Mouse (Mus musculus): ENCODE measurements around the gene Olfr65. TPM values are rescaled to one million over a fixed set of nuclear protein-coding genes. Genes with fewer than 3 reads are reported as not detected.

Gene Olfr65
- polyA plus RNA-seq, 1 experiment from 2014 or later = not detected

DNA sequence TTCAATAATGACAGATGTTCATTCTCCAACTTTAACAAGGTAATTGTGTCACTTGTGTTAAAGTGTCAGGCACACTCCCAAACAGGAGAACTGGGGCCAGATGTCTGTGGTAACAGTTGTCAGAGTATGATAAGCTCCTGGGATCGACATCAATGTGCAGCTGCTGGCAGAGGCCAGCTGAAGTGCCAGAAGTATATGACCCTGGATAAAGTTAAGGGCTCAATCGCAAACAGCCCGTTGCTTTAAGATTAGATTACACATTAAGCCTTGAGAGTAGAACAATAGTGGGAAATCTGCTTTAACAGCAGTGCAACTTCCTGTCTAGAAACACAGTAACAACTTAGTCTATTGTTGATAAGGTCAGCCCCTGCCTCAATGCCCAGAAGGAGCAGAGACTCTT is 6.8 kb downstream of the Olfr65 start:
- H3K27ac ChIP-seq (replicated peaks) = peak overlapping the region; percentile 88
- peak overlapping the region; percentile 7; the same call in 1 of the 2 replicates for H3K9ac ChIP-seq
- H3K9me3 ChIP-seq (replicated peaks) = no peaks in the 10 kb centered on the region
- peak overlapping the region; percentile 49 for H3K4me2 ChIP-seq
- no peak overlapping the region for H3K4me3 ChIP-seq (replicated peaks)
- 5% methylated on average over 3 of the region's 3 CpGs for WGBS (ENCODE audit: insufficient replicate concordance)
- ATAC-seq (ENCODE audit: insufficient read depth) = peak; percentile 97
- no peaks in the 10 kb centered on the region for H3K36me3 ChIP-seq (replicated peaks)
- peaks cover 63% of the 10 kb centered on the region for H3K4me1 ChIP-seq (replicated peaks)
- H3K27me3 ChIP-seq = peaks cover 5% of the 10 kb centered on the region; the same call in 1 of the 2 replicates

DNA sequence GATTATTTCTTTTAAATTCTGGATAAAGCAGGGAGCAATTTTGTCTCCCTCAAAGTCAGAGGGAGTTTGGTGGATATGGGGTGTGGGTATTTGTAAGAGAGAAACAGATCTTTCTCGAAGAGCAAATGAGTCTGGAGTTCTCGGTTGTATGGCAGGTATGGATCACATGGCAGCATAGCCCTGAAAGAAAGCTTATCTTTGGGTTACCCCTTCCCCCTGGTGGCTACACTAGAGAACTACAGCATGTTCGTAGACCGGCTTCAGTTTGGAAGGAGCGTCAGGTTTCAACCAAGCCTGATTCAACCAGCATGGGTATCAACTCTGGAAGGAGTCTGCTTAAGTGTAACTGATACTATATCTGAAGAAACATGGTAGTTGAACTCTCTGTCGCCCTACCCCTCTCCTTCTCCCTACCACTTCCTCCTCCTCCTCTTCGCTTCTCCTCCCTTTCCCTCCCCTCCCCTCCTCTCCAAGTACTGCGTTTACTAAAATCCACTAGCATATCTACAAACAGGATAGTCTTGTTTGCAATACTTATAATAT is 9.8 kb downstream of the Olfr65 start:
- H3K9ac ChIP-seq = peak overlapping the region; percentile 53

DNA sequence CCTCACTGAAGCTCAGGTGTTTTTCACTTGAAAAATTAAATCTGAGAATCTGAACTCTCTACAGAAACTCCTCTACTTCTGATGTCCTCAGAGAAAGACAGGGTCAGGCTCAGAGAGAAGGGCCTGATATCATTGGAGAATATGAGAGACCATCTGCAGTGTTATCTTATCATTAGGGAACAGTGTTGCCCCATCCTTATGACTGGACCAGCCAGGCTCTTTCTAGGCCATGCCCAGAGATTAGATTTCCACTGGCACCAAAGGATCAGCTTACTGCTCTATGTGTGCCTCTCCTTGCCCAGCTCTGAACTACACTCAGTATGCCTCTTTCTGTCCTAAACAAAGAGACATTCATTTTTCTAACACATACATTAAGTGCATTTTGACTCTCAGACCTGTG is 12.1 kb downstream of the Olfr65 start:
- H3K4me3 ChIP-seq (replicated peaks) = peak overlapping the region; percentile 21
- H3K9me3 ChIP-seq (replicated peaks) = no peaks in the 10 kb centered on the region
- H3K4me1 ChIP-seq (replicated peaks) = peaks cover 57% of the 10 kb centered on the region
- peak; percentile 96 for ATAC-seq (ENCODE audit: insufficient read depth)
- peak overlapping the region; percentile 48 for H3K9ac ChIP-seq
- peak overlapping the region; percentile 54 for H3K4me2 ChIP-seq
- H3K27ac ChIP-seq (replicated peaks) = peak overlapping the region; percentile 86
- no peaks in the 10 kb centered on the region for H3K36me3 ChIP-seq (replicated peaks)
- H3K27me3 ChIP-seq = no peaks in the 10 kb centered on the region

More for the DNA sequence above, 9.8 kb downstream of the Olfr65 start:
- H3K27ac ChIP-seq (replicated peaks) = peak overlapping the region; percentile 88
- peak overlapping the region; percentile 53 for H3K4me2 ChIP-seq
- H3K9me3 ChIP-seq (replicated peaks) = no peaks in the 10 kb centered on the region
- peak overlapping the region; percentile 21; the same call in 1 of the 2 replicates for H3K4me3 ChIP-seq (replicated peaks)
- ATAC-seq (ENCODE audit: insufficient read depth) = peak; percentile 23
- WGBS (ENCODE audit: insufficient replicate concordance) = 21% methylated on average over 8 of the region's 8 CpGs
- no peaks in the 10 kb centered on the region for H3K36me3 ChIP-seq (replicated peaks)
- H3K4me1 ChIP-seq (replicated peaks) = peaks cover 72% of the 10 kb centered on the region
- H3K27me3 ChIP-seq = no peaks in the 10 kb centered on the region

DNA sequence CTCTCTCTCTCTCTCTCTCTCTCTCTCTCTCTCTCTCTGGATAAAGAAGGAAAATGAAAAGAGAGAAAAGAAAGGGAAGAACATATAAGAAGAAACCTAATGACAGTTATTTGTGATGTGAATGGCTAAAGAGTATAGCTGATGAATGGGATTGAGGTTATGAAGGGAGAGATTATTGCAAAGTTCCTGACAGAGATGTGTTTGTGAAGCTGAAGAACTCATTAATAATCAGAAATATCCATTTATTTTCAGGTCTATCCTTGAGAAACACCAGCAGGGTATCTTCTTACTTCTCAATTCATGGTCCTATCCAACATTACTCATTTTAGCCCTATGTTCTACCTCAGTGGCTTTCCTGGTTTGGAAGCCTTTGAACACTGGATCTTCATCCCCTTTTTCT is 25.2 kb downstream of the Olfr65 start, which contains the start of gene Olfr631:
Olfr631 (plus strand) TSS at position 301 of the 400 bp plus-strand sequence.
- H3K9me3 ChIP-seq (replicated peaks) = no peaks in the 10 kb centered on the region
- H3K4me3 ChIP-seq (replicated peaks) = no peak within 1 kb of the TSS
- H3K9ac ChIP-seq = no peak within 1 kb of the TSS
- no peaks in the 10 kb centered on the region for H3K36me3 ChIP-seq (replicated peaks)
- H3K27ac ChIP-seq (replicated peaks) = no peak within 1 kb of the TSS
- no peak for ATAC-seq (ENCODE audit: insufficient read depth)
- no peaks in the 10 kb centered on the region for H3K4me1 ChIP-seq (replicated peaks)
- no peaks in the 10 kb centered on the region for H3K27me3 ChIP-seq
- no peak within 1 kb of the TSS for H3K4me2 ChIP-seq

DNA sequence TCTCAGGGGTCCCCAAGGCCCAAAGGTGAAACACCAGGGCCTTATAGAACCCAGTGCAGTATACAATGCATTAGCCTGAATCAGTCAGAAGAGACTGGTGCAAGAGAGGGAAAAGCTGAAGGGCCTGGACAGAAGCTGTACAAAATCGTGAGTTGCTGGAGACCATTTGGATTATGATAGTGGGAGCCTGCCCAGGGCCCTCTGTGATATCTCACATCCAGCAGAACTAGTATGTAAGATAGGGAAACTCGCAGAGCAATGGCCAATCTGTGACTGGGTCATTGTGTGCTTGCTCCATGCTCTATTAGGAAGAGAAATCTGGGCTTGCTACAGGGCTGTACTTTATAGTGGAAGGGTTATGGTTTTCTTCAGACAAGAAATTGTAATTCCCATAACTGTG is 31.0 kb downstream of the Olfr65 start, which contains the start of gene Olfr632:
Olfr632 (plus strand) TSS at position 84 of the 400 bp plus-strand sequence.
- H3K9ac ChIP-seq = no peak within 1 kb of the TSS
- H3K4me1 ChIP-seq (replicated peaks) = no peaks in the 10 kb centered on the region
- no peak within 1 kb of the TSS for H3K4me2 ChIP-seq
- no peaks in the 10 kb centered on the region for H3K9me3 ChIP-seq (replicated peaks)
- H3K27ac ChIP-seq (replicated peaks) = no peak within 1 kb of the TSS
- 31% methylated on average over 2 of the region's 2 CpGs for WGBS (ENCODE audit: insufficient replicate concordance)
- no peaks in the 10 kb centered on the region for H3K36me3 ChIP-seq (replicated peaks)
- H3K4me3 ChIP-seq (replicated peaks) = no peak within 1 kb of the TSS
- H3K27me3 ChIP-seq = peaks cover under 1% of the 10 kb centered on the region
- no peak for ATAC-seq (ENCODE audit: insufficient read depth)

DNA sequence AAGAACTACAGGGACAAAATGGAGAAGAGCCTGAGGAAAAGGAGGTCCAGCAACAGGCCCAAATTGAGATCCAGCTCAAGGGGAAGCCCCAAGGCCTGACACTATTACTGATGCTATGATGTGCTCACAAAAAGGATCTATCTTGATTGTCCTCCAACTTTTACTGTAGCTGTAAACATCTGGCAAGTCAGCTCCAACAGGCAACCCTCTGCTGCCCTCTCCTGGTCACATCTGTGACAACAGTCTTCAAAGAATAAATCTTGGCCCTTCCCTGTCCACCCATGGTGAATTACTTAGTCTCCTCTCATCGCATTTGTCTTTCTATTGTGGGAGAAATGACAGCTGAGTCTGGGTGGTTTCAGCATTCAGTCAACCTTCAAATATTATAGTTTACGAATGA is 39.4 kb downstream of the Olfr65 start:
- Histone ChIP-seq H3K36me3 (replicated peaks) (no peaks in the 10 kb centered on the region), H3K27me3 (peaks cover 6% of the 10 kb centered on the region; the same call in 1 of the 2 replicates), H3K9me3 (replicated peaks) (no peaks in the 10 kb centered on the region), H3K4me3 (replicated peaks) (no peak overlapping the region), H3K4me2 (0 out of 2 replicates have a peak overlapping the region, but pooled peaks have one; percentile 8), H3K27ac (replicated peaks) (peak overlapping the region; percentile 67), H3K4me1 (replicated peaks) (peaks cover 15% of the 10 kb centered on the region), H3K9ac (peak overlapping the region; percentile 32)
- 9% methylated on average over 2 of the region's 2 CpGs for WGBS (ENCODE audit: insufficient replicate concordance)
- peak; percentile 76 for ATAC-seq (ENCODE audit: insufficient read depth)

DNA sequence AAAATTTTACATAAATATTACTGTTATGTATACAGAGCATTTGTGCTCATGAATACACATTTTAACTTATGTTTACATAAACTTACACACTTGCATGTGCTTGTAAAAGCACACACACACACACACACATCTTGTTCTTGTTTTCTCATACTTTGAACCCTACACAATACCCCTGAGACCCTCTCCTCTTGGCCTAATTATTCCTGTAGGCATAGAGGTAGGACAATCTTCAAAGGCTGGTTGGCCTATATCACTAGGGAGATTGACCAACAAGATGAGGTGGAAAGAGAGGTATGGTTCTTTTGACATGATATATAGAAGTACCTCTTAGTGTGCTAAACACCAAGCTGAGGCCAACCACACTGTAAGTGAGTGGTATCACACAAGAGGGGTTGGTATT is 40.9 kb downstream of the Olfr65 start, which contains the start of gene Olfr633:
Olfr633 (plus strand) TSS at position 301 of the 400 bp plus-strand sequence.
- ATAC-seq (ENCODE audit: insufficient read depth) = no peak
- H3K27me3 ChIP-seq = peaks cover 6% of the 10 kb centered on the region; the same call in 1 of the 2 replicates
- H3K4me2 ChIP-seq = no peak within 1 kb of the TSS

More for the DNA sequence above, 40.9 kb downstream of the Olfr65 start, which contains the start of gene Olfr633:
- H3K4me3 ChIP-seq (replicated peaks) = no peak within 1 kb of the TSS
- H3K4me1 ChIP-seq (replicated peaks) = peaks cover 15% of the 10 kb centered on the region
- H3K9ac ChIP-seq = no peak within 1 kb of the TSS
- no peak within 1 kb of the TSS for H3K27ac ChIP-seq (replicated peaks)
- no peaks in the 10 kb centered on the region for H3K9me3 ChIP-seq (replicated peaks)
- H3K36me3 ChIP-seq (replicated peaks) = no peaks in the 10 kb centered on the region

Other genes with a start within 250 kb of the Olfr65 start
- not detected in 2 replicates for gene Olfr623, start 239.8 kb upstream of the Olfr65 start, polyA plus RNA-seq (2015; fragmentation: Nextera tagmentation; extraction: Ambion mirVana)
- 0.02 TPM in 2 replicates for gene Olfr624, start 232.3 kb upstream of the Olfr65 start, polyA plus RNA-seq (2015; fragmentation: Nextera tagmentation; extraction: Ambion mirVana)
- not detected in 2 replicates for gene Olfr625-ps1, start 220.8 kb upstream of the Olfr65 start, polyA plus RNA-seq (2015; fragmentation: Nextera tagmentation; extraction: Ambion mirVana)
- gene Olfr243, start 188.8 kb upstream of the Olfr65 start, polyA plus RNA-seq (2015; fragmentation: Nextera tagmentation; extraction: Ambion mirVana) = not detected in 2 replicates
- not detected in 2 replicates for gene Olfr628, start 173.1 kb upstream of the Olfr65 start, polyA plus RNA-seq (2015; fragmentation: Nextera tagmentation; extraction: Ambion mirVana)
- 0.08 TPM in 1 of 2 replicates, not detected in the other for gene Olfr629, start 158.5 kb upstream of the Olfr65 start, polyA plus RNA-seq (2015; fragmentation: Nextera tagmentation; extraction: Ambion mirVana)
- not detected in 2 replicates for gene Olfr630, start 146.2 kb upstream of the Olfr65 start, polyA plus RNA-seq (2015; fragmentation: Nextera tagmentation; extraction: Ambion mirVana)
- gene Olfr69, start 131.9 kb upstream of the Olfr65 start, polyA plus RNA-seq (2015; fragmentation: Nextera tagmentation; extraction: Ambion mirVana) = not detected in 2 replicates
- gene Olfr68, start 123.8 kb upstream of the Olfr65 start, polyA plus RNA-seq (2015; fragmentation: Nextera tagmentation; extraction: Ambion mirVana) = not detected in 2 replicates
- not detected in 2 replicates for gene Olfr67, start 111.7 kb upstream of the Olfr65 start, polyA plus RNA-seq (2015; fragmentation: Nextera tagmentation; extraction: Ambion mirVana)
- 48,050 and 52,773 TPM in 2 replicates for gene Hbb-bt, start 89.5 kb upstream of the Olfr65 start, polyA plus RNA-seq (2015; fragmentation: Nextera tagmentation; extraction: Ambion mirVana)
- 116,188 and 122,775 TPM in 2 replicates for gene Hbb-bs, start 75.4 kb upstream of the Olfr65 start, polyA plus RNA-seq (2015; fragmentation: Nextera tagmentation; extraction: Ambion mirVana)
- gene Hbb-bh2, start 63.0 kb upstream of the Olfr65 start, polyA plus RNA-seq (2015; fragmentation: Nextera tagmentation; extraction: Ambion mirVana) = not detected in 2 replicates
- 44.8 and 64.6 TPM in 2 replicates for gene Hbb-bh1, start 60.3 kb upstream of the Olfr65 start, polyA plus RNA-seq (2015; fragmentation: Nextera tagmentation; extraction: Ambion mirVana)
- 304 and 542 TPM in 2 replicates for gene Hbb-y, start 50.3 kb upstream of the Olfr65 start, polyA plus RNA-seq (2015; fragmentation: Nextera tagmentation; extraction: Ambion mirVana)
- gene Olfr66, start 17.2 kb upstream of the Olfr65 start, polyA plus RNA-seq (2015; fragmentation: Nextera tagmentation; extraction: Ambion mirVana) = 0.13 TPM in 1 of 2 replicates, not detected in the other
- not detected in 2 replicates for gene Olfr64, start 9.0 kb upstream of the Olfr65 start, polyA plus RNA-seq (2015; fragmentation: Nextera tagmentation; extraction: Ambion mirVana)
- gene Olfr631, start 25.3 kb downstream of the Olfr65 start, polyA plus RNA-seq (2015; fragmentation: Nextera tagmentation; extraction: Ambion mirVana) = 0.20 and 0.48 TPM in 2 replicates
- gene Olfr632, start 30.9 kb downstream of the Olfr65 start, polyA plus RNA-seq (2015; fragmentation: Nextera tagmentation; extraction: Ambion mirVana) = 0.16 and 0.23 TPM in 2 replicates
- 0.02 TPM in 1 of 2 replicates, not detected in the other for gene Olfr633, start 41.0 kb downstream of the Olfr65 start, polyA plus RNA-seq (2015; fragmentation: Nextera tagmentation; extraction: Ambion mirVana)
- gene Olfr635, start 67.7 kb downstream of the Olfr65 start, polyA plus RNA-seq (2015; fragmentation: Nextera tagmentation; extraction: Ambion mirVana) = not detected in 2 replicates
- not detected in 2 replicates for gene Olfr638, start 95.3 kb downstream of the Olfr65 start, polyA plus RNA-seq (2015; fragmentation: Nextera tagmentation; extraction: Ambion mirVana)
- not detected in 2 replicates for gene Olfr639, start 113.8 kb downstream of the Olfr65 start, polyA plus RNA-seq (2015; fragmentation: Nextera tagmentation; extraction: Ambion mirVana)
- gene Olfr640, start 122.1 kb downstream of the Olfr65 start, polyA plus RNA-seq (2015; fragmentation: Nextera tagmentation; extraction: Ambion mirVana) = not detected in 2 replicates
- gene Olfr641, start 132.0 kb downstream of the Olfr65 start, polyA plus RNA-seq (2015; fragmentation: Nextera tagmentation; extraction: Ambion mirVana) = not detected in 2 replicates
- not detected in 2 replicates for gene Olfr642, start 149.2 kb downstream of the Olfr65 start, polyA plus RNA-seq (2015; fragmentation: Nextera tagmentation; extraction: Ambion mirVana)
- gene 4930516K23Rik, start 158.0 kb downstream of the Olfr65 start, polyA plus RNA-seq (2015; fragmentation: Nextera tagmentation; extraction: Ambion mirVana) = not detected in 2 replicates
- gene Olfr644, start 168.4 kb downstream of the Olfr65 start, polyA plus RNA-seq (2015; fragmentation: Nextera tagmentation; extraction: Ambion mirVana) = not detected in 2 replicates
- not detected in 2 replicates for gene Olfr645, start 182.0 kb downstream of the Olfr65 start, polyA plus RNA-seq (2015; fragmentation: Nextera tagmentation; extraction: Ambion mirVana)
- not detected in 2 replicates for gene Olfr646, start 201.4 kb downstream of the Olfr65 start, polyA plus RNA-seq (2015; fragmentation: Nextera tagmentation; extraction: Ambion mirVana)
- gene Ubqln5, start 226.3 kb downstream of the Olfr65 start, polyA plus RNA-seq (2015; fragmentation: Nextera tagmentation; extraction: Ambion mirVana) = not detected in 2 replicates
- gene Olfr643, start 233.9 kb downstream of the Olfr65 start, polyA plus RNA-seq (2015; fragmentation: Nextera tagmentation; extraction: Ambion mirVana) = not detected in 2 replicates
- not detected in 2 replicates for gene Ubqln3, start 239.8 kb downstream of the Olfr65 start, polyA plus RNA-seq (2015; fragmentation: Nextera tagmentation; extraction: Ambion mirVana)
- gene Ubqlnl, start 247.1 kb downstream of the Olfr65 start, polyA plus RNA-seq (2015; fragmentation: Nextera tagmentation; extraction: Ambion mirVana) = not detected in 2 replicates